ENCODE assay signal across 9 mouse cellular contexts in the genomic region with DNA sequence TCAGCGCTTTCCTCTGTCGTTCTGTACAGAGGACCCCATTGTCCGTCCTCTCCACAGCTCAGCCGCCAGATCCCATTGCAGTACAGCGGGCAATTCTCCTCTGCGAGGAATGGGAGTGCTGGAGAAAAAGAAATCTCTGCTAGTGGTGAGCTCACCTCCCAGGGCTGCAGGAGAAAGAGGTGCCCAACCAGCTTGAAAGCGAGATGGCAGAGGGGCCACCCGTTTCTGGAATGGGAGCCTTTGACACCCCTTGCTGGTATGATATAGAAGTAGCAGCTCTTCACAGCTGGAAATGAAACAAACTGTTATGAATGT.
DNase-seq lines count a peak whose midpoint lies in the region; ATAC-seq and TF ChIP-seq lines count a peak whose summit lies in the region.
"Had no signal": no experiment of that assay in that cellular context is flagged by ENCODE, and none has a peak within 500 bp of the region (broad histone marks: within the 10 kb centered on the region; RNA-seq: fewer than 3 reads in every experiment).

No protein-coding gene starts in this region.

- TF ChIP-seq CTCF in kidney, adult 2 months (conservative IDR thresholded peaks at IDR 0.05; ENCODE audit: insufficient read depth, insufficient read length, low read depth, low read length): no peak
- TF ChIP-seq CTCF in midbrain, postnatal 0 days (IDR thresholded peaks at IDR 0.05): no peak

- no peak overlapping the region for H3K27ac ChIP-seq in kidney, adult 2 months (ENCODE audit: insufficient read depth, low read depth, low read length)
- H3K27ac ChIP-seq in embryonic facial prominence, embryonic 10.5 days (replicated peaks): peak overlapping the region; percentile 49; the same call in 1 of the 2 replicates
- H3K27ac ChIP-seq in heart, embryonic 16.5 days (ENCODE audit: low read length): peak overlapping the region; percentile 75
- H3K27ac ChIP-seq in midbrain, postnatal 0 days (ENCODE audit: low read depth, low read length): peak overlapping the region; percentile 47; the same call in 1 of the 2 replicates

- H3K36me3 ChIP-seq in kidney, adult 2 months (ENCODE audit: control insufficient read depth, insufficient read depth, low read length): no peaks in the 10 kb centered on the region
- no peaks in the 10 kb centered on the region for H3K36me3 ChIP-seq in embryonic facial prominence, embryonic 10.5 days (replicated peaks)
- H3K36me3 ChIP-seq in heart, embryonic 16.5 days (ENCODE audit: control insufficient read depth, insufficient read depth): no peaks in the 10 kb centered on the region
- H3K36me3 ChIP-seq in midbrain, postnatal 0 days (ENCODE audit: insufficient read depth, low read length): no peaks in the 10 kb centered on the region

- H3K27me3 ChIP-seq in kidney, adult 2 months (replicated peaks; ENCODE audit: control insufficient read depth, insufficient read depth, low read length): no peaks in the 10 kb centered on the region
- 0 out of 2 replicates have a peak, but pooled peaks cover 3% of the 10 kb centered on the region for H3K27me3 ChIP-seq in embryonic facial prominence, embryonic 10.5 days (replicated peaks; ENCODE audit: low read depth, poor library complexity, severe bottlenecking)
- H3K27me3 ChIP-seq in heart, embryonic 16.5 days (ENCODE audit: control insufficient read depth, insufficient read depth, low read length): no peaks in the 10 kb centered on the region
- H3K27me3 ChIP-seq in midbrain, postnatal 0 days (ENCODE audit: insufficient read depth, low read length): no peaks in the 10 kb centered on the region

- peak; percentile 32; the same call in 1 of the 2 replicates for ATAC-seq in heart, embryonic 16.5 days (replicated peaks; ENCODE audit: extremely low read depth, insufficient read depth, low FRiP score)
- ATAC-seq in midbrain, postnatal 0 days (ENCODE audit: low FRiP score): 0 out of 2 replicates have a peak, but pooled peaks have one; percentile 32

- DNase-seq in kidney, postnatal 10 days: peak; percentile 12
- no peak for DNase-seq in kidney, adult 2 months
- peak; percentile 29 for DNase-seq in embryonic facial prominence, embryonic 10.5 days (ENCODE audit: low spot score)
- no peak for DNase-seq in midbrain, postnatal 0 days (ENCODE audit: low spot score)
- no peak for DNase-seq in yolk sac, embryonic 10.5 days (ENCODE audit: low spot score)
- DNase-seq in layer of hippocampus, adult 8-10 months (ENCODE audit: low spot score in 2 of 2): no peak
- DNase-seq in spleen, postnatal 36 days (ENCODE audit: low spot score in 2 of 2): no peak

- 54% methylated on average over 8 of the region's 8 CpGs for WGBS in kidney, adult 2 months
- 21% methylated on average over 8 of the region's 8 CpGs for WGBS in embryonic facial prominence, embryonic 10.5 days
- 39% methylated on average over 8 of the region's 8 CpGs for WGBS in heart, embryonic 16.5 days
- WGBS in midbrain, postnatal 0 days: 49% methylated on average over 8 of the region's 8 CpGs

- H3K4me3 ChIP-seq in kidney, adult 2 months (ENCODE audit: insufficient read depth, low read depth, low read length): no peak overlapping the region
- no peak overlapping the region for H3K4me3 ChIP-seq in embryonic facial prominence, embryonic 10.5 days
- H3K4me3 ChIP-seq in heart, embryonic 16.5 days (ENCODE audit: low read length): no peak overlapping the region
- H3K4me3 ChIP-seq in midbrain, postnatal 0 days (ENCODE audit: low read depth, low read length): no peak overlapping the region
- H3K4me3 ChIP-seq: megakaryocyte, embryonic 14.5 days had no signal

- H3K4me2 ChIP-seq in heart, embryonic 16.5 days (ENCODE audit: low read depth, low read length): peak overlapping the region; percentile 30
- H3K4me2 ChIP-seq in midbrain, postnatal 0 days (ENCODE audit: low read depth, low read length, poor library complexity, severe bottlenecking): no peak overlapping the region

- H3K4me1 ChIP-seq in kidney, adult 2 months (ENCODE audit: control insufficient read depth, insufficient read depth, low read length): no peaks in the 10 kb centered on the region
- peaks cover 19% of the 10 kb centered on the region for H3K4me1 ChIP-seq in embryonic facial prominence, embryonic 10.5 days
- peaks cover 13% of the 10 kb centered on the region for H3K4me1 ChIP-seq in heart, embryonic 16.5 days (ENCODE audit: control insufficient read depth, insufficient read depth, low read length)
- H3K4me1 ChIP-seq in midbrain, postnatal 0 days (ENCODE audit: insufficient read depth, low read length): peaks cover 7% of the 10 kb centered on the region

- TF ChIP-seq POLR2A in kidney, adult 2 months (IDR thresholded peaks at IDR 0.05; ENCODE audit: low read depth, low read length): no peak

- peak overlapping the region; percentile 36 for H3K9ac ChIP-seq in heart, embryonic 16.5 days (ENCODE audit: low read length)
- no peak overlapping the region for H3K9ac ChIP-seq in midbrain, postnatal 0 days (replicated peaks; ENCODE audit: low read length, poor library complexity, severe bottlenecking)

- no peaks in the 10 kb centered on the region for H3K9me3 ChIP-seq in embryonic facial prominence, embryonic 10.5 days
- no peaks in the 10 kb centered on the region for H3K9me3 ChIP-seq in heart, embryonic 16.5 days (replicated peaks; ENCODE audit: control insufficient read depth, low read length)
- H3K9me3 ChIP-seq in midbrain, postnatal 0 days (ENCODE audit: low read length): no peaks in the 10 kb centered on the region
- H3K9me3 ChIP-seq: megakaryocyte, embryonic 14.5 days had no signal

Comparison
In these comparisons a context has a peak if more than half of its experiments do, and no peak if none do; other contexts are left out.
1. DNase-seq: peak in kidney, postnatal 10 days (single experiment) and embryonic facial prominence, embryonic 10.5 days (single experiment); none in kidney, adult 2 months (single experiment), midbrain, postnatal 0 days (single experiment), yolk sac, embryonic 10.5 days (single experiment), layer of hippocampus, adult 8-10 months (0 of 2) and spleen, postnatal 36 days (0 of 2).